Mouse (Mus musculus) cerebellum, adult 2 months (tissue): Measurements from ENCODE around the gene Kif11.

Experiments
- CTCF ChIP-seq: fragments of 200-500 bp; IDR thresholded peaks from 2 replicates; pipeline ENCODE4 v1.5.1; 2011; ENCODE audit warnings: low read depth, mild to moderate bottlenecking, control low read depth, low read length, moderate library complexity, borderline replicate concordance; ENCODE audit not compliant: insufficient read depth
- POLR2A ChIP-seq: fragments of 200-500 bp; IDR thresholded peaks from 2 replicates; pipeline ENCODE4 v1.6.1; 2011; ENCODE audit warnings: low read length, control low read depth, borderline replicate concordance; ENCODE audit not compliant: insufficient read depth

DNA sequence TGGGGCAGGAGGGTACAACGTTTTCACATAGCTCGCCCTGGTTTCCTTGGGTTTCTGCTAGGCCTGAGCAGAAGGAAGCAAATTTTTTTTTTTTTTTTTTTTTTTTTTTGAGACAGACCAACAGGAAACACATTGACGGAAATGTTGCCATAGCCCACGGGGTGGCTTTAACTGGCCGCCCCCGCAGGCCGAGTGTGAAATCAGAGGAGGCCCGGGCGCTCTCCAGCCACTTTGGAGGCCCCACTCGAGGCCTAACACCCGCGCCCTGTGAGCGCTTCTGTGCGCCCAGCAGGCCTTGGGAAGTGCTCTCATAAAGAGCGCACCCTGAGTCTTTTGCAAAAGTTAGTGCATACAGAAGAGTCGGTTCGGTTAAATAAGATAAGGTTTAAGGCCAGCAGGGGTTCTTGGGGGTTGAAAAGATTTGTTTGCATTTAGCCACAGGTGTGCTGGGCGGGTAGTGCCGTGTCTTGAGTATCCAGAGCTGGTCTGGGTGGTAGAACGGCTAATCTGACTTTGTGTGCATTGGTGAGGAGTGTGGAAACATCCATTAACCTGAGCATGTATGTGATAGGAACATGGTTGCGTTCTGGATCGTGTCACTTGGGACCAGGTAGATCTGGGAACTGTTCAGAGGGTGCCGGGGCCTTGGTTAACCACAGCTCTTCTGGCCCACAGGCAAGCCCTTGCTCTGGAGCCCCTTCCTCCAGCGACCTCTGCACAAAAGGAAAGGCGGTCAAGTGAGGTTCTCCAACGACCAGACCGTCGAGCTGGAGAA, 60.5 kb downstream of the Kif11 start:
- TF ChIP-seq CTCF = no peak
- no peak for TF ChIP-seq POLR2A
